Mouse (Mus musculus): ENCODE measurements around the gene Nucb2. TPM values are rescaled to one million over a fixed set of nuclear protein-coding genes. Genes with fewer than 3 reads are reported as not detected.

The Nucb2 gene
- total and polyA plus RNA-seq, 3 experiments, result 12.8 to 25.2 (median 20.0) TPM

GRCm38 (mm10) chr7:116458985-116459441 is 45.2 kb upstream of the Nucb2 start (continued):
- TF ChIP-seq MAFK (IDR thresholded peaks at IDR 0.05; ENCODE audit: insufficient replicate concordance, low read length), result 0 out of 2 replicates have a peak, but pooled peaks have one; percentile 53
- no peak for TF ChIP-seq E2F4 (IDR thresholded peaks at IDR 0.05; ENCODE audit: insufficient replicate concordance, low read depth, low read length)
- TF ChIP-seq JUND (conservative IDR thresholded peaks at IDR 0.05; ENCODE audit: low read depth, low read length), result peak; percentile 68
- TF ChIP-seq GABPA (IDR thresholded peaks at IDR 0.05; ENCODE audit: insufficient replicate concordance, low read depth, low read length), result no peak
- TF ChIP-seq TBP (conservative IDR thresholded peaks at IDR 0.05; ENCODE audit: low read depth, low read length), result no peak
- no peak for TF ChIP-seq ZMIZ1 (IDR thresholded peaks at IDR 0.05; ENCODE audit: low read depth, low read length)
- TF ChIP-seq USF2 (conservative IDR thresholded peaks at IDR 0.05; ENCODE audit: low read depth, low read length), result peak; percentile 86
- TF ChIP-seq SMC3 (IDR thresholded peaks at IDR 0.05; ENCODE audit: low read depth, low read length), result peak; percentile 93
- TF ChIP-seq UBTF (IDR thresholded peaks at IDR 0.05; ENCODE audit: low read depth, low read length), result no peak
- peak; percentile 84 for TF ChIP-seq RAD21 (IDR thresholded peaks at IDR 0.05; ENCODE audit: low read depth, low read length)

GRCm38 (mm10) chr7:116462114-116462513 is 42.1 kb upstream of the Nucb2 start:
- no peak overlapping the region for H3K9ac ChIP-seq (ENCODE audit: insufficient read depth, low read depth)
- H3K4me3 ChIP-seq (replicated peaks in 1 of 3; ENCODE audit: low read depth in 2 of 3, low read length in 2 of 3, poor library complexity in 1 of 3), result no peak overlapping the region
- H3K79me2 ChIP-seq (replicated peaks; ENCODE audit: control insufficient read depth, extremely low read depth, insufficient read depth, poor library complexity, severe bottlenecking), result no peaks in the 10 kb centered on the region
- no peaks in the 10 kb centered on the region for H3K9me3 ChIP-seq (replicated peaks; ENCODE audit: low read length)
- H3K36me3 ChIP-seq (replicated peaks in 1 of 2; ENCODE audit: control insufficient read depth in 1 of 2, insufficient read depth in 1 of 2, low read length in 1 of 2), result no peaks in the 10 kb centered on the region
- TF ChIP-seq JUN (IDR thresholded peaks at IDR 0.05; ENCODE audit: insufficient read depth, low read depth, low read length) (no peak), MYC (IDR thresholded peaks at IDR 0.05; ENCODE audit: low read depth, low read length) (no peak), TCF12 (IDR thresholded peaks at IDR 0.05; ENCODE audit: low read depth, low read length) (no peak), CHD1 (IDR thresholded peaks at IDR 0.05; ENCODE audit: low read depth, low read length) (no peak), ZC3H11A (IDR thresholded peaks at IDR 0.05; ENCODE audit: low read depth, low read length) (no peak), CTCF (conservative IDR thresholded peaks at IDR 0.05 in 1 of 2, IDR thresholded peaks at IDR 0.05 in 1 of 2; ENCODE audit: low read depth in 2 of 2, low read length in 2 of 2) (no peak), UBTF (IDR thresholded peaks at IDR 0.05; ENCODE audit: low read depth, low read length) (no peak), ZKSCAN1 (IDR thresholded peaks at IDR 0.05; ENCODE audit: borderline replicate concordance, low read depth, low read length) (no peak), MXI1 (IDR thresholded peaks at IDR 0.05; ENCODE audit: low read depth, low read length) (no peak), RCOR1 (conservative IDR thresholded peaks at IDR 0.05; ENCODE audit: low read depth, low read length) (no peak), EP300 (IDR thresholded peaks at IDR 0.05; ENCODE audit: low read length) (no peak), USF1 (IDR thresholded peaks at IDR 0.05; ENCODE audit: low read depth, low read length) (no peak), MAX (IDR thresholded peaks at IDR 0.05; ENCODE audit: low read length) (no peak), MAZ (IDR thresholded peaks at IDR 0.05; ENCODE audit: low read depth, low read length) (no peak), ELF1 (IDR thresholded peaks at IDR 0.05; ENCODE audit: low read depth, low read length) (no peak), IRF4 (IDR thresholded peaks at IDR 0.05; ENCODE audit: low read depth, low read length) (no peak), RAD21 (IDR thresholded peaks at IDR 0.05; ENCODE audit: low read depth, low read length) (no peak), JUND (conservative IDR thresholded peaks at IDR 0.05; ENCODE audit: low read depth, low read length) (no peak)
- H3K4me2 ChIP-seq (ENCODE audit: insufficient read depth, low read depth, poor library complexity, severe bottlenecking), result no peak overlapping the region
- dilution Hi-C loops (cut with MboI; ENCODE audit: extremely low pct_ligation_motif_present, extremely low pct_unique_long_range_greater_than_20kb, low sequenced_read_pairs), result no loop called here
- no peaks in the 10 kb centered on the region for H3K27me3 ChIP-seq (replicated peaks)
- DNase-seq (ENCODE audit: extremely low read depth), result no peak
- in situ Hi-C loops (cut with MboI; ENCODE audit: low pct_ligation_motif_present, low pct_unique_long_range_greater_than_20kb, low sequenced_read_pairs), result loop anchor here (10.0 kb wide), 1 partner anchor 143 kb away; no protein-coding TSS in a partner anchor
- peaks cover 3 to 27% of the 10 kb centered on the region in 2 experiments; a peak in 3 of 4 replicates for H3K4me1 ChIP-seq (ENCODE audit: control insufficient read depth in 1 of 2, insufficient read depth in 2 of 2)
- H3K27ac ChIP-seq (ENCODE audit: insufficient read depth, low read depth), result no peak overlapping the region

Measured in CH12.LX (cell line).